Mouse (Mus musculus) embryonic facial prominence, embryonic 15.5 days (tissue): ENCODE data around the gene Dcaf17. TPM values are rescaled to one million over a fixed set of nuclear protein-coding genes. Genes with fewer than 3 reads are reported as not detected.

ENCODE experiments used
- ATAC-seq: fragments of 200-750 bp; cut with Nextera tagmentation; 2 replicates; pipeline ENCODE4 v1.8.0; 2017; ENCODE audit warnings: low read depth, moderate TSS enrichment; ENCODE audit not compliant: insufficient number of reproducible peaks, low FRiP score, low TSS enrichment
- H3K27ac ChIP-seq: fragments of 300-500 bp; sonication (generic); replicated peaks from 2 replicates; pipeline ENCODE4 v1.5.1; 2015; ENCODE audit warnings: mild to moderate bottlenecking, inconsistent platforms
- H3K27me3 ChIP-seq: fragments of 300-500 bp; sonication (generic); 2 replicates; pipeline ENCODE4 v1.6.1; 2015; ENCODE audit warnings: inconsistent platforms
- H3K36me3 ChIP-seq: fragments of 300-500 bp; sonication (generic); 2 replicates; pipeline ENCODE4 v1.6.1; 2015; ENCODE audit warnings: mild to moderate bottlenecking, inconsistent platforms
- H3K4me1 ChIP-seq: fragments of 300-500 bp; sonication (generic); 2 replicates; pipeline ENCODE4 v1.6.1; 2015; ENCODE audit warnings: inconsistent platforms
- H3K4me2 ChIP-seq: fragments of 300-500 bp; sonication (generic); replicated peaks from 2 replicates; pipeline ENCODE4 v1.6.1; 2015; ENCODE audit warnings: mild to moderate bottlenecking, inconsistent platforms
- H3K4me3 ChIP-seq: fragments of 300-500 bp; sonication (generic); replicated peaks from 2 replicates; pipeline ENCODE4 v1.5.1; 2015; ENCODE audit warnings: mild to moderate bottlenecking, inconsistent platforms
- H3K9ac ChIP-seq: fragments of 300-500 bp; sonication (generic); 2 replicates; pipeline ENCODE4 v1.6.1; 2015; ENCODE audit warnings: inconsistent platforms
- H3K9me3 ChIP-seq: fragments of 300-500 bp; sonication (generic); replicated peaks from 2 replicates; pipeline ENCODE4 v1.6.1; 2016; ENCODE audit warnings: inconsistent platforms
- WGBS: fragments of 180-500 bp; shearing (Covaris S2); methylation state at CpG from one replicate; pipeline ENCODE4 v1.1.7; 2015; 5-methylcytosine and 5-hydroxymethylcytosine counted together
- polyA plus RNA-seq: library from polyadenylated mRNA; unstranded; fragments of >200 nt; fragmentation: Nextera tagmentation; extraction: Ambion mirVana; gene quantifications from 2 replicates; pipeline ENCODE4 v1.2.1, GENCODE M21; 2015

The Dcaf17 gene
- polyA plus RNA-seq, result 28.3 and 34.0 TPM in 2 replicates

- Histone ChIP-seq H3K4me2 (peak within 1 kb of the TSS; percentile 76), H3K9me3 (no peaks in the 10 kb centered on the region), H3K27ac (peak within 1 kb of the TSS; percentile 98), H3K4me1 (peaks cover 13% of the 10 kb centered on the region), H3K4me3 (peak within 1 kb of the TSS; percentile 97), H3K27me3 (no peaks in the 10 kb centered on the region), H3K9ac (peak within 1 kb of the TSS; percentile 84), H3K36me3 (peaks cover 12% of the 10 kb centered on the region)
- ATAC-seq, result peak; percentile 98
- WGBS, result under 1% methylated on average over 57 of the region's 57 CpGs
Observed at GRCm38 (mm10) chr2:71055300-71056114, at the start of gene Dcaf17, which contains the start of gene Mettl8. Dcaf17 (plus strand) TSS chr2:71055328. Mettl8 (minus strand) TSS chr2:71055583.

GRCm38 (mm10) chr2:71011816-71012215 lies 43.3 kb upstream of the Dcaf17 start:
- Histone ChIP-seq H3K4me2 (no peak overlapping the region), H3K9me3 (no peaks in the 10 kb centered on the region), H3K4me1 (no peaks in the 10 kb centered on the region), H3K4me3 (no peak overlapping the region), H3K27me3 (no peaks in the 10 kb centered on the region), H3K9ac (no peak overlapping the region), H3K36me3 (no peaks in the 10 kb centered on the region), H3K27ac (no peak overlapping the region)
- WGBS, result 95% methylated on average over 1 of the region's 1 CpGs
- no peak for ATAC-seq

- Histone ChIP-seq H3K36me3 (no peaks in the 10 kb centered on the region), H3K27ac (no peak overlapping the region), H3K9ac (no peak overlapping the region), H3K4me1 (no peaks in the 10 kb centered on the region), H3K4me2 (no peak overlapping the region), H3K27me3 (no peaks in the 10 kb centered on the region), H3K9me3 (no peaks in the 10 kb centered on the region), H3K4me3 (no peak overlapping the region)
- WGBS, result 93% methylated on average over 7 of the region's 7 CpGs
- no peak for ATAC-seq
Observed at GRCm38 (mm10) chr2:71013521-71013920, 41.6 kb upstream of the Dcaf17 start.

GRCm38 (mm10) chr2:71019277-71019676 lies 35.9 kb upstream of the Dcaf17 start:
- no peak for ATAC-seq
- H3K4me1 ChIP-seq, result no peaks in the 10 kb centered on the region
- no peaks in the 10 kb centered on the region for H3K36me3 ChIP-seq
- no peak overlapping the region for H3K9ac ChIP-seq
- 76% methylated on average over 9 of the region's 9 CpGs for WGBS
- no peak overlapping the region for H3K4me2 ChIP-seq
- no peak overlapping the region for H3K4me3 ChIP-seq
- H3K27me3 ChIP-seq, result no peaks in the 10 kb centered on the region
- H3K27ac ChIP-seq, result no peak overlapping the region
- no peaks in the 10 kb centered on the region for H3K9me3 ChIP-seq

- no peaks in the 10 kb centered on the region for H3K4me1 ChIP-seq
- 71% methylated on average over 8 of the region's 8 CpGs for WGBS
- no peak overlapping the region for H3K27ac ChIP-seq
- no peak overlapping the region for H3K4me3 ChIP-seq
- H3K9ac ChIP-seq, result no peak overlapping the region
- no peak for ATAC-seq
- no peaks in the 10 kb centered on the region for H3K9me3 ChIP-seq
- H3K4me2 ChIP-seq, result no peak overlapping the region
- no peaks in the 10 kb centered on the region for H3K36me3 ChIP-seq
- no peaks in the 10 kb centered on the region for H3K27me3 ChIP-seq
Observed at GRCm38 (mm10) chr2:71019704-71020375, 35.3 kb upstream of the Dcaf17 start.

- no peaks in the 10 kb centered on the region for H3K27me3 ChIP-seq
- ATAC-seq, result no peak
- WGBS, result 71% methylated on average over 8 of the region's 8 CpGs
Observed at GRCm38 (mm10) chr2:71020674-71021073, 34.5 kb upstream of the Dcaf17 start.

GRCm38 (mm10) chr2:71022991-71023390 lies 32.1 kb upstream of the Dcaf17 start:
- no peaks in the 10 kb centered on the region for H3K36me3 ChIP-seq
- H3K4me1 ChIP-seq, result peaks cover 12% of the 10 kb centered on the region; the same call in 1 of the 2 replicates
- no peak for ATAC-seq
- no peak overlapping the region for H3K9ac ChIP-seq
- H3K4me3 ChIP-seq, result no peak overlapping the region
- H3K4me2 ChIP-seq, result no peak overlapping the region
- H3K27ac ChIP-seq, result no peak overlapping the region
- H3K9me3 ChIP-seq, result no peaks in the 10 kb centered on the region
- WGBS, result 93% methylated on average over 6 of the region's 6 CpGs
- no peaks in the 10 kb centered on the region for H3K27me3 ChIP-seq

More at GRCm38 (mm10) chr2:71020674-71021073, 34.5 kb upstream of the Dcaf17 start:
- Histone ChIP-seq H3K4me1 (peaks cover 5% of the 10 kb centered on the region; the same call in 1 of the 2 replicates), H3K27ac (no peak overlapping the region), H3K9ac (no peak overlapping the region), H3K9me3 (no peaks in the 10 kb centered on the region), H3K4me2 (no peak overlapping the region), H3K4me3 (no peak overlapping the region), H3K36me3 (no peaks in the 10 kb centered on the region)

- Histone ChIP-seq H3K4me1 (peaks cover 12% of the 10 kb centered on the region; the same call in 1 of the 2 replicates), H3K9ac (no peak overlapping the region), H3K4me3 (no peak overlapping the region), H3K36me3 (no peaks in the 10 kb centered on the region), H3K4me2 (no peak overlapping the region), H3K27me3 (no peaks in the 10 kb centered on the region), H3K9me3 (no peaks in the 10 kb centered on the region), H3K27ac (no peak overlapping the region)
- 92% methylated on average over 6 of the region's 6 CpGs for WGBS
- no peak for ATAC-seq
Observed at GRCm38 (mm10) chr2:71023986-71024385, 31.1 kb upstream of the Dcaf17 start.

GRCm38 (mm10) chr2:71025576-71026315 lies 29.4 kb upstream of the Dcaf17 start:
- H3K27ac ChIP-seq, result peak overlapping the region; percentile 56
- WGBS, result 29% methylated on average over 12 of the region's 12 CpGs

GRCm38 (mm10) chr2:71026787-71027186 lies 28.3 kb upstream of the Dcaf17 start:
- peak; percentile 54 for ATAC-seq
- Histone ChIP-seq H3K27ac (no peak overlapping the region), H3K4me1 (peaks cover 12% of the 10 kb centered on the region; the same call in 1 of the 2 replicates), H3K9me3 (no peaks in the 10 kb centered on the region), H3K36me3 (no peaks in the 10 kb centered on the region), H3K4me2 (no peak overlapping the region), H3K9ac (no peak overlapping the region), H3K27me3 (no peaks in the 10 kb centered on the region), H3K4me3 (no peak overlapping the region)
- WGBS, result 39% methylated on average over 5 of the region's 5 CpGs

More at GRCm38 (mm10) chr2:71025576-71026315, 29.4 kb upstream of the Dcaf17 start:
- H3K9ac ChIP-seq, result no peak overlapping the region
- no peak for ATAC-seq
- H3K27me3 ChIP-seq, result no peaks in the 10 kb centered on the region
- H3K4me2 ChIP-seq, result 0 out of 2 replicates have a peak overlapping the region, but pooled peaks have one; percentile 19
- H3K9me3 ChIP-seq, result no peaks in the 10 kb centered on the region
- H3K4me1 ChIP-seq, result peaks cover 12% of the 10 kb centered on the region; the same call in 1 of the 2 replicates
- no peaks in the 10 kb centered on the region for H3K36me3 ChIP-seq
- H3K4me3 ChIP-seq, result no peak overlapping the region

- no peak overlapping the region for H3K27ac ChIP-seq
- no peak overlapping the region for H3K4me2 ChIP-seq
- 98% methylated on average over 9 of the region's 9 CpGs for whole genome bisulfite sequencing
- H3K36me3 ChIP-seq, result no peaks in the 10 kb centered on the region
- H3K9me3 ChIP-seq, result no peaks in the 10 kb centered on the region
- H3K9ac ChIP-seq, result no peak overlapping the region
- H3K4me1 ChIP-seq, result peaks cover 12% of the 10 kb centered on the region; the same call in 1 of the 2 replicates
- ATAC-seq, result no peak
- H3K27me3 ChIP-seq, result no peaks in the 10 kb centered on the region
- no peak overlapping the region for H3K4me3 ChIP-seq
Observed at GRCm38 (mm10) chr2:71027631-71028030, 27.5 kb upstream of the Dcaf17 start.
